Mouse (Mus musculus) limb, embryonic 11.5 days (tissue): ENCODE measurements around the gene Ncor1. TPM values are rescaled to one million over a fixed set of nuclear protein-coding genes. Genes with fewer than 3 reads are reported as not detected.
A peak's percentile ranks its signal among the peaks of the same experiment; 100 is the strongest.

Experiments
- ATAC-seq: fragments of 200-750 bp; cut with Nextera tagmentation; 2 replicates; pipeline ENCODE4 v1.8.0; 2017; ENCODE audit warnings: low read depth; ENCODE audit not compliant: insufficient number of reproducible peaks, low FRiP score, low TSS enrichment
- DNase-seq: peaks from one replicate; pipeline ENCODE4 v3.0.0-alpha.2; 2015; ENCODE audit warnings: low spot score
- H3K27ac ChIP-seq: fragments of 300-500 bp; sonication (generic); replicated peaks from 2 replicates; pipeline ENCODE4 v1.5.1; 2014; ENCODE audit warnings: low read depth, mild to moderate bottlenecking, low read length
- H3K27me3 ChIP-seq: fragments of 300-500 bp; sonication (generic); 2 replicates; pipeline ENCODE4 v1.6.1; 2014; ENCODE audit warnings: mild to moderate bottlenecking, low read length, mixed read lengths; ENCODE audit not compliant: control insufficient read depth, insufficient read depth
- H3K36me3 ChIP-seq: fragments of 300-500 bp; sonication (generic); 2 replicates; pipeline ENCODE4 v1.6.1; 2014; ENCODE audit warnings: mild to moderate bottlenecking, low read length, moderate library complexity, mixed read lengths; ENCODE audit not compliant: control insufficient read depth, insufficient read depth
- H3K4me1 ChIP-seq: fragments of 300-500 bp; sonication (generic); 2 replicates; pipeline ENCODE4 v1.6.1; 2014; ENCODE audit warnings: low read length, mixed read lengths; ENCODE audit not compliant: control insufficient read depth, insufficient read depth
- H3K4me2 ChIP-seq: fragments of 300-500 bp; sonication (generic); 2 replicates; pipeline ENCODE4 v1.6.1; 2014; ENCODE audit warnings: low read depth, mild to moderate bottlenecking, moderate library complexity; ENCODE audit not compliant: severe bottlenecking
- H3K4me3 ChIP-seq: fragments of 300-500 bp; sonication (generic); 2 replicates; pipeline ENCODE4 v1.5.1; 2014; ENCODE audit warnings: low read depth, low read length
- H3K9ac ChIP-seq: fragments of 300-500 bp; sonication (generic); 2 replicates; pipeline ENCODE4 v1.6.1; 2014; ENCODE audit warnings: mild to moderate bottlenecking, low read length
- H3K9me3 ChIP-seq: fragments of 300-500 bp; sonication (generic); 2 replicates; pipeline ENCODE4 v1.6.1; 2016; ENCODE audit warnings: low read length; ENCODE audit not compliant: control insufficient read depth
- WGBS: fragments of 180-500 bp; shearing (Covaris S2); extraction: QIAGEN DNeasy Blood & Tissue Kit; methylation state at CpG from one replicate; pipeline ENCODE4 v1.1.7; 2014; 5-methylcytosine and 5-hydroxymethylcytosine counted together
- polyA plus RNA-seq: library from polyadenylated mRNA; unstranded; fragments of >200 nt; fragmentation: Nextera tagmentation; extraction: Ambion mirVana; gene quantifications from 2 replicates; pipeline ENCODE4 v1.2.1, GENCODE M21; 2014

Ncor1 gene
- polyA plus RNA-seq, 1 experiment from 2014 or later: 170 TPM

- Histone ChIP-seq H3K27me3 (no peaks in the 10 kb centered on the region), H3K9ac (peak overlapping the region; percentile 99), H3K4me1 (no peaks in the 10 kb centered on the region), H3K9me3 (no peaks in the 10 kb centered on the region), H3K4me3 (peak overlapping the region; percentile 90), H3K27ac (peak overlapping the region; percentile 95), H3K36me3 (peaks cover 2% of the 10 kb centered on the region; the same call in 1 of the 2 replicates), H3K4me2 (peak overlapping the region; percentile 93)
- ATAC-seq (peak; percentile 74), DNase-seq (peak; percentile 76)
- WGBS: under 1% methylated on average over 37 of the region's 42 CpGs
Measured at GRCm38 (mm10) chr11:62456483-62457172, 1.7 kb downstream of the Ncor1 start.

DNA sequence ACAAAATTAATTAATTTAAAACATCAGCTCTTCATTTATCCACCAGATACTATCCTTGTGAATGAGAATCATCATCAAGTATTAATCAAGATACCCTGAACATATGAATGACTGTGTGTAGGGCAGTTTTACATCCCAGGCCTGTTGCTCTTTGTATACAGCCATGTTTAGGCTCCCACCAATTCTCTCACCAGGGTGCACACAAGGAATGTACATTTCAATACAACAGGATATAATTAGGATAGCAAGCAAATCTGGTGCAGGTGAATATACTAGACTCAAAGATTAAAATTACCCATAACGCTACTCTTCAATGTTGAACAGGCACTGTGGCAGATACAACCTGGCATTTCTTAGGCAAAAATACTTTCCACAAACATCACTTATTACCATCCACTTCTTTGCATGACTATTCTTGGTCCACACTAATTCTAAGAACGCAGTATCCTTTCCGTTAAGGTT, 2.3 kb downstream of the Ncor1 start:
- no peak overlapping the region; the same call in 1 of the 2 replicates for H3K27ac ChIP-seq
- no peaks in the 10 kb centered on the region for H3K9me3 ChIP-seq
- H3K27me3 ChIP-seq: no peaks in the 10 kb centered on the region
- peaks cover 2% of the 10 kb centered on the region; the same call in 1 of the 2 replicates for H3K36me3 ChIP-seq
- ATAC-seq (no peak), DNase-seq (no peak)
- peak overlapping the region; percentile 90 for H3K4me3 ChIP-seq
- H3K4me1 ChIP-seq: no peaks in the 10 kb centered on the region
- WGBS: 11% methylated on average over 3 of the region's 3 CpGs
- peak overlapping the region; percentile 93 for H3K4me2 ChIP-seq
- peak overlapping the region; percentile 99; the same call in 1 of the 2 replicates for H3K9ac ChIP-seq

GRCm38 (mm10) chr11:62455193-62455592, 3.1 kb downstream of the Ncor1 start:
- H3K36me3 ChIP-seq: peaks cover 2% of the 10 kb centered on the region; the same call in 1 of the 2 replicates
- DNase-seq: no peak
- 86% methylated on average over 1 of the region's 1 CpGs for WGBS
- H3K4me1 ChIP-seq: no peaks in the 10 kb centered on the region
- no peaks in the 10 kb centered on the region for H3K9me3 ChIP-seq
- ATAC-seq: no peak
- H3K4me3 ChIP-seq: no peak overlapping the region
- no peak overlapping the region for H3K9ac ChIP-seq
- no peak overlapping the region for H3K4me2 ChIP-seq
- no peaks in the 10 kb centered on the region for H3K27me3 ChIP-seq
- H3K27ac ChIP-seq: no peak overlapping the region

- H3K4me2 ChIP-seq: no peak overlapping the region
- H3K36me3 ChIP-seq: peaks cover 2% of the 10 kb centered on the region; the same call in 1 of the 2 replicates
- DNase-seq (no peak), ATAC-seq (no peak)
- 96% methylated on average over 6 of the region's 6 CpGs for WGBS
- no peaks in the 10 kb centered on the region for H3K9me3 ChIP-seq
- no peak overlapping the region for H3K9ac ChIP-seq
- H3K4me3 ChIP-seq: no peak overlapping the region
- H3K27me3 ChIP-seq: no peaks in the 10 kb centered on the region
- no peaks in the 10 kb centered on the region for H3K4me1 ChIP-seq
- no peak overlapping the region for H3K27ac ChIP-seq
Measured at GRCm38 (mm10) chr11:62448971-62449370, 9.4 kb downstream of the Ncor1 start.

DNA sequence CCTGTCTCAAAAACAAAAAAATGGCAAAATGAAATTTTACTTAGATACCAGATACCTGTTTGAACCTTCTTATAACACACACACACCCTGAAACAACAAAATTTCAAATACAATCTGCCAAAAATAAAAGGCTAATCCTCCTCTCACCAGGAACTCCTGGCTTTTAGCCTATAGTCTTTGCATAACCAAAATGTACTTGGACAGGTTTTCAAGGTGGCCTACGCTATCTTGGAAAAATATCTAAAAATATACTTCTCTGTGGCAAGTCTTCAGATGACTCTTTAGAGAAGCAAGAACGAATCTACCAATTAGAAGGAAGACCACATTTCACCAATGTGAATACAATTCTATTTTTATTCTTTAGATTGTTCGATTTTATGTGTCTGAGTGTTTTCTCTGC, 12.5 kb downstream of the Ncor1 start:
- WGBS: 94% methylated on average over 3 of the region's 3 CpGs
- Histone ChIP-seq H3K27ac (no peak overlapping the region), H3K36me3 (no peaks in the 10 kb centered on the region; the same call in 1 of the 2 replicates), H3K4me1 (no peaks in the 10 kb centered on the region), H3K9ac (no peak overlapping the region), H3K27me3 (no peaks in the 10 kb centered on the region), H3K4me3 (no peak overlapping the region), H3K9me3 (no peaks in the 10 kb centered on the region), H3K4me2 (no peak overlapping the region)
- no peak for DNase-seq
- ATAC-seq: no peak

DNA sequence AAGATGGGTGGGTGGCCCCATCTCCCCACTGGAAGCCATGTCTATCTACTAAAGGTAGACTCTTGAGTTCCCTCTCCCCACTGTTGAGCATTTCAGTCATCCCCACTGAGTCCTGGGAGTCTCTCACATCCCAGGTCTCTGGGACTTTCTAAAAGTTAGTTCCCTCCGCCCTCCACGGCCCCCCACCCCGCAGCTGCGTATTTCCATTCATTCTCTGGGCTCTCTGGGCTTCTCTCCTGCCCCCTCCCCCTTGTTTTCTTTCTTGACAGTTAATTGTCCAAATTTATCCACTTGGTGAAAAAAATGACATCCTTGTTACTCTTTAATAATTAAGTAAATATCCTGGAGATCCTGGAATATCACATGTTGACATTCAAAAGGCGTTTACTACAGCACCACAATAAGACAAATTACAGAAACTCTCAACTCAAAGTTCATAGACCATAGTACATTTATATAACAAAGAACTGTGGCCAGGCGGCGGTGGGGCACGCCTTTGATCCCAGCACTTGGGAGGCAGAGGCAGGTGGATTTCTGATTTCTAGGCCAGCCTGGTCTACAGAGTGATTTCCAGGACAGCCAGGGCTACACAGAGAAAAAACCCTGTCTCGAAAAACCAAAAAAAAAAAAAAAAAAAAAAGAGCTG, 17.5 kb downstream of the Ncor1 start:
- no peak for DNase-seq
- no peaks in the 10 kb centered on the region; the same call in 1 of the 2 replicates for H3K36me3 ChIP-seq

GRCm38 (mm10) chr11:62432211-62432610, 26.1 kb downstream of the Ncor1 start:
- DNase-seq: no peak
- no peaks in the 10 kb centered on the region for H3K4me1 ChIP-seq
- H3K36me3 ChIP-seq: no peaks in the 10 kb centered on the region; the same call in 1 of the 2 replicates
- H3K9ac ChIP-seq: no peak overlapping the region
- WGBS: 95% methylated on average over 2 of the region's 2 CpGs
- H3K27ac ChIP-seq: no peak overlapping the region
- ATAC-seq: no peak
- no peaks in the 10 kb centered on the region for H3K27me3 ChIP-seq
- no peak overlapping the region for H3K4me3 ChIP-seq
- H3K4me2 ChIP-seq: no peak overlapping the region
- no peaks in the 10 kb centered on the region; the same call in 1 of the 2 replicates for H3K9me3 ChIP-seq

More for the DNA sequence above, 17.5 kb downstream of the Ncor1 start:
- Histone ChIP-seq H3K27ac (no peak overlapping the region), H3K27me3 (no peaks in the 10 kb centered on the region), H3K4me3 (no peak overlapping the region), H3K9me3 (no peaks in the 10 kb centered on the region), H3K4me2 (no peak overlapping the region), H3K9ac (no peak overlapping the region), H3K4me1 (no peaks in the 10 kb centered on the region)
- ATAC-seq: no peak
- WGBS: 94% methylated on average over 9 of the region's 9 CpGs

GRCm38 (mm10) chr11:62427105-62427504, 31.2 kb downstream of the Ncor1 start:
- Histone ChIP-seq H3K27ac (no peak overlapping the region), H3K36me3 (no peaks in the 10 kb centered on the region; the same call in 1 of the 2 replicates), H3K4me2 (no peak overlapping the region), H3K4me1 (no peaks in the 10 kb centered on the region), H3K4me3 (no peak overlapping the region), H3K9me3 (no peaks in the 10 kb centered on the region), H3K9ac (no peak overlapping the region), H3K27me3 (no peaks in the 10 kb centered on the region)
- 78% methylated on average over 2 of the region's 3 CpGs for WGBS
- DNase-seq: peak; percentile 28
- ATAC-seq: no peak
